Mouse (Mus musculus): ENCODE results near the gene Patz1. TPM values are rescaled to one million over a fixed set of nuclear protein-coding genes. Genes with fewer than 3 reads are reported as not detected.

Gene Patz1
- polyA plus RNA-seq, 1 experiment from 2014 or later, result 51.9 TPM

- H3K36me3 ChIP-seq, result no peaks in the 10 kb centered on the region
- H3K27ac ChIP-seq (replicated peaks), result no peak overlapping the region
- H3K9me3 ChIP-seq, result no peaks in the 10 kb centered on the region
- 88% methylated on average over 11 of the region's 11 CpGs for WGBS
- ATAC-seq (ENCODE audit: low FRiP score, low read depth), result no peak
- no peak overlapping the region for H3K4me3 ChIP-seq
- H3K4me2 ChIP-seq, result peak overlapping the region; percentile 98
- H3K27me3 ChIP-seq, result no peaks in the 10 kb centered on the region
- H3K4me1 ChIP-seq (replicated peaks), result peaks cover 33% of the 10 kb centered on the region
- H3K9ac ChIP-seq, result no peak overlapping the region
These were observed 44.5 kb downstream of the Patz1 start for GRCm38 (mm10) chr11:3333111-3333695.

- ATAC-seq (ENCODE audit: low FRiP score, low read depth), result no peak
- Histone ChIP-seq H3K36me3 (no peaks in the 10 kb centered on the region), H3K4me2 (no peak overlapping the region), H3K4me3 (no peak overlapping the region), H3K9me3 (no peaks in the 10 kb centered on the region), H3K9ac (no peak overlapping the region), H3K4me1 (replicated peaks) (peaks cover 33% of the 10 kb centered on the region), H3K27ac (replicated peaks) (no peak overlapping the region), H3K27me3 (no peaks in the 10 kb centered on the region)
- WGBS, result 90% methylated on average over 11 of the region's 11 CpGs
These were observed 45.6 kb downstream of the Patz1 start for GRCm38 (mm10) chr11:3334141-3334710.

GRCm38 (mm10) chr11:3334711-3335316 lies 46.1 kb downstream of the Patz1 start:
- H3K36me3 ChIP-seq, result no peaks in the 10 kb centered on the region
- no peak overlapping the region for H3K4me2 ChIP-seq
- no peak for ATAC-seq (ENCODE audit: low FRiP score, low read depth)
- peaks cover 33% of the 10 kb centered on the region for H3K4me1 ChIP-seq (replicated peaks)
- H3K27me3 ChIP-seq, result no peaks in the 10 kb centered on the region
- H3K9me3 ChIP-seq, result no peaks in the 10 kb centered on the region
- 49% methylated on average over 9 of the region's 9 CpGs for WGBS
- no peak overlapping the region for H3K4me3 ChIP-seq
- H3K27ac ChIP-seq (replicated peaks), result no peak overlapping the region
- H3K9ac ChIP-seq, result no peak overlapping the region

- H3K4me3 ChIP-seq, result no peak overlapping the region
- H3K4me2 ChIP-seq, result no peak overlapping the region
- H3K27ac ChIP-seq (replicated peaks), result no peak overlapping the region
- 50% methylated on average over 11 of the region's 11 CpGs for WGBS
- no peaks in the 10 kb centered on the region for H3K36me3 ChIP-seq
- no peak for ATAC-seq (ENCODE audit: low FRiP score, low read depth)
- no peak overlapping the region for H3K9ac ChIP-seq
- H3K9me3 ChIP-seq, result no peaks in the 10 kb centered on the region
- H3K27me3 ChIP-seq, result no peaks in the 10 kb centered on the region
- H3K4me1 ChIP-seq (replicated peaks), result peaks cover 26% of the 10 kb centered on the region
These were observed 47.1 kb downstream of the Patz1 start for GRCm38 (mm10) chr11:3335651-3336216.

GRCm38 (mm10) chr11:3336602-3337001 lies 47.9 kb downstream of the Patz1 start:
- ATAC-seq (ENCODE audit: low FRiP score, low read depth), result no peak
- no peak overlapping the region for H3K9ac ChIP-seq
- peaks cover 26% of the 10 kb centered on the region for H3K4me1 ChIP-seq (replicated peaks)
- no peaks in the 10 kb centered on the region for H3K9me3 ChIP-seq
- no peaks in the 10 kb centered on the region for H3K27me3 ChIP-seq
- WGBS, result 62% methylated on average over 3 of the region's 3 CpGs
- no peak overlapping the region for H3K4me2 ChIP-seq
- no peak overlapping the region for H3K4me3 ChIP-seq
- no peak overlapping the region for H3K27ac ChIP-seq (replicated peaks)
- H3K36me3 ChIP-seq, result peaks cover 2% of the 10 kb centered on the region; the same call in 1 of the 2 replicates

- peaks cover 25% of the 10 kb centered on the region for H3K4me1 ChIP-seq (replicated peaks)
- 8% methylated on average over 12 of the region's 12 CpGs for WGBS
- H3K4me2 ChIP-seq, result peak overlapping the region; percentile 16; the same call in 1 of the 2 replicates
- H3K9ac ChIP-seq, result peak overlapping the region; percentile 24; the same call in 1 of the 2 replicates
- H3K27me3 ChIP-seq, result no peaks in the 10 kb centered on the region
- H3K27ac ChIP-seq (replicated peaks), result peak overlapping the region; percentile 66
- no peaks in the 10 kb centered on the region for H3K9me3 ChIP-seq
- peaks cover 6% of the 10 kb centered on the region for H3K36me3 ChIP-seq
- ATAC-seq (ENCODE audit: low FRiP score, low read depth), result peak; percentile 52
- H3K4me3 ChIP-seq, result no peak overlapping the region
These were observed 48.7 kb downstream of the Patz1 start for GRCm38 (mm10) chr11:3337173-3337955.

GRCm38 (mm10) chr11:3337961-3338360 lies 49.3 kb downstream of the Patz1 start:
- ATAC-seq (ENCODE audit: low FRiP score, low read depth), result peak; percentile 47
- Histone ChIP-seq H3K27me3 (no peaks in the 10 kb centered on the region), H3K36me3 (peaks cover 11% of the 10 kb centered on the region), H3K9ac (no peak overlapping the region; the same call in 1 of the 2 replicates), H3K4me1 (replicated peaks) (peaks cover 19% of the 10 kb centered on the region), H3K4me3 (no peak overlapping the region), H3K27ac (replicated peaks) (peak overlapping the region; percentile 66), H3K9me3 (no peaks in the 10 kb centered on the region), H3K4me2 (no peak overlapping the region)
- 44% methylated on average over 5 of the region's 5 CpGs for WGBS

- no peak for ATAC-seq (ENCODE audit: low FRiP score, low read depth)
- Histone ChIP-seq H3K4me1 (replicated peaks) (peaks cover 16% of the 10 kb centered on the region), H3K9ac (no peak overlapping the region), H3K27ac (replicated peaks) (no peak overlapping the region), H3K27me3 (no peaks in the 10 kb centered on the region), H3K36me3 (peaks cover 46% of the 10 kb centered on the region), H3K4me2 (no peak overlapping the region), H3K9me3 (no peaks in the 10 kb centered on the region), H3K4me3 (no peak overlapping the region)
- WGBS, result 89% methylated on average over 5 of the region's 5 CpGs
These were observed 52.8 kb downstream of the Patz1 start for GRCm38 (mm10) chr11:3341476-3341875.

GRCm38 (mm10) chr11:3344916-3345315 lies 56.2 kb downstream of the Patz1 start:
- H3K9me3 ChIP-seq, result no peaks in the 10 kb centered on the region
- H3K36me3 ChIP-seq, result peaks cover 51% of the 10 kb centered on the region
- no peak overlapping the region for H3K4me2 ChIP-seq
- no peaks in the 10 kb centered on the region for H3K27me3 ChIP-seq
- ATAC-seq (ENCODE audit: low FRiP score, low read depth), result no peak
- H3K9ac ChIP-seq, result no peak overlapping the region
- no peak overlapping the region for H3K27ac ChIP-seq (replicated peaks)
- WGBS, result 78% methylated on average over 3 of the region's 3 CpGs
- H3K4me3 ChIP-seq, result no peak overlapping the region
- 0 out of 2 replicates have a peak, but pooled peaks cover 7% of the 10 kb centered on the region for H3K4me1 ChIP-seq (replicated peaks)

- WGBS, result 94% methylated on average over 7 of the region's 7 CpGs
- H3K36me3 ChIP-seq, result peaks cover 63% of the 10 kb centered on the region
- no peak overlapping the region for H3K27ac ChIP-seq (replicated peaks)
- H3K4me2 ChIP-seq, result no peak overlapping the region
- 0 out of 2 replicates have a peak, but pooled peaks cover 7% of the 10 kb centered on the region for H3K4me1 ChIP-seq (replicated peaks)
- H3K27me3 ChIP-seq, result no peaks in the 10 kb centered on the region
- no peaks in the 10 kb centered on the region for H3K9me3 ChIP-seq
- H3K9ac ChIP-seq, result no peak overlapping the region
- no peak for ATAC-seq (ENCODE audit: low FRiP score, low read depth)
- H3K4me3 ChIP-seq, result no peak overlapping the region
These were observed 57.7 kb downstream of the Patz1 start for GRCm38 (mm10) chr11:3346351-3346750.

- Histone ChIP-seq H3K36me3 (peaks cover 65% of the 10 kb centered on the region), H3K4me3 (no peak overlapping the region), H3K4me2 (no peak overlapping the region), H3K9me3 (no peaks in the 10 kb centered on the region), H3K9ac (no peak overlapping the region), H3K4me1 (replicated peaks) (0 out of 2 replicates have a peak, but pooled peaks cover 7% of the 10 kb centered on the region), H3K27ac (replicated peaks) (no peak overlapping the region), H3K27me3 (no peaks in the 10 kb centered on the region)
- ATAC-seq (ENCODE audit: low FRiP score, low read depth), result peak; percentile 64; the same call in 1 of the 2 replicates
- 62% methylated on average over 12 of the region's 12 CpGs for WGBS
These were observed 58.6 kb downstream of the Patz1 start for GRCm38 (mm10) chr11:3347091-3347834.

All from hindbrain, embryonic 15.5 days (tissue).